8 mouse cellular contexts compared by ENCODE assay signal in genomic region chr6:116192809-116193311, GRCm38 (mm10). TPM values are rescaled to one million over a fixed set of nuclear protein-coding genes. Genes with fewer than 3 reads are reported as not detected.
DNase-seq lines count a peak whose midpoint lies in the region; ATAC-seq and TF ChIP-seq lines count a peak whose summit lies in the region.

No protein-coding gene starts in this region.

- no peaks in the 10 kb centered on the region for H3K9me3 ChIP-seq in kidney, postnatal 0 days (replicated peaks; ENCODE audit: low read length)
- no peaks in the 10 kb centered on the region for H3K9me3 ChIP-seq in midbrain, embryonic 13.5 days

- H3K4me1 ChIP-seq in kidney, postnatal 0 days (replicated peaks; ENCODE audit: insufficient read depth, low read length), result peaks cover 4% of the 10 kb centered on the region; the same call in 1 of the 2 replicates
- H3K4me1 ChIP-seq in midbrain, embryonic 13.5 days (replicated peaks), result peaks cover 37% of the 10 kb centered on the region

- WGBS in kidney, postnatal 0 days, result 1% methylated on average over 40 of the region's 51 CpGs
- WGBS in midbrain, embryonic 13.5 days, result 0% methylated on average over 44 of the region's 51 CpGs

- peak; percentile 64 for ATAC-seq in erythroid progenitor cell, adult 5-6 weeks (replicated peaks; ENCODE audit: low FRiP score, poor library complexity, severe bottlenecking)
- ATAC-seq in kidney, postnatal 0 days (replicated peaks; ENCODE audit: low FRiP score, low read depth), result peak; percentile 83
- peak; percentile 95 for ATAC-seq in midbrain, embryonic 13.5 days

- peak overlapping the region; percentile 85 for H3K4me2 ChIP-seq in kidney, postnatal 0 days (ENCODE audit: low read length)
- H3K4me2 ChIP-seq in midbrain, embryonic 13.5 days (replicated peaks), result peak overlapping the region; percentile 90

- H3K4me3 ChIP-seq in kidney, postnatal 0 days (replicated peaks; ENCODE audit: low read depth, low read length), result peak overlapping the region; percentile 74
- peak overlapping the region; percentile 96 for H3K4me3 ChIP-seq in midbrain, embryonic 13.5 days (replicated peaks)

- H3K36me3 ChIP-seq in kidney, postnatal 0 days (ENCODE audit: insufficient read depth, low read length), result no peaks in the 10 kb centered on the region
- no peaks in the 10 kb centered on the region for H3K36me3 ChIP-seq in midbrain, embryonic 13.5 days

- H3K27ac ChIP-seq in kidney, postnatal 0 days, result peak overlapping the region; percentile 87
- peak overlapping the region; percentile 87 for H3K27ac ChIP-seq in midbrain, embryonic 13.5 days

- peak overlapping the region; percentile 88 for H3K9ac ChIP-seq in kidney, postnatal 0 days (ENCODE audit: low read depth, low read length)
- H3K9ac ChIP-seq in midbrain, embryonic 13.5 days (replicated peaks), result peak overlapping the region; percentile 96

- intact Hi-C loops in left cerebral cortex, postnatal 36 days (cut with DNase I), result loop anchor here (5.0 kb wide), 1 partner anchor 56 kb away; no protein-coding TSS in a partner anchor

- no peaks in the 10 kb centered on the region for H3K27me3 ChIP-seq in kidney, postnatal 0 days (ENCODE audit: insufficient read depth, low read length)
- peaks cover 4% of the 10 kb centered on the region; the same call in 1 of the 2 replicates for H3K27me3 ChIP-seq in midbrain, embryonic 13.5 days

- TF ChIP-seq CTCF in kidney, postnatal 0 days (IDR thresholded peaks at IDR 0.05; ENCODE audit: low read depth), result no peak

- DNase-seq in left cerebral cortex, postnatal 36 days (ENCODE audit: low spot score in 2 of 2), result peak; percentile 10 to 22
- DNase-seq in left cerebral cortex, adult 11 months (ENCODE audit: low spot score), result no peak
- peak; percentile 14 for DNase-seq in WW6 (ENCODE audit: low read depth, low spot score)
- DNase-seq in kidney, postnatal 0 days (ENCODE audit: low spot score), result peak; percentile 49
- no peak for DNase-seq in MN1 (ENCODE audit: low spot score)
- no peak for DNase-seq in thymus, postnatal 0 days (ENCODE audit: low spot score)

RNA-seq across cellular contexts. Expression of gene Tmcc1, which starts 0.4 kb away (rescaled TPM):
- total RNA-seq in left cerebral cortex, postnatal 36 days (2021), result 10 to 100 TPM; 63.0 to 76.8 TPM
- total RNA-seq in erythroid progenitor cell, adult 5-6 weeks (2015; ENCODE audit: low replicate concordance), result 10.5 and 12.6 TPM in 2 replicates
- 11.0 and 13.5 TPM in 2 replicates for total RNA-seq in erythroid progenitor cell, adult 5-6 weeks (2017; ENCODE audit: low replicate concordance)
- polyA plus RNA-seq in kidney, postnatal 0 days (2015; fragmentation: Nextera tagmentation; extraction: Ambion mirVana), result 6.9 and 7.6 TPM in 2 replicates
- 35.7 and 36.4 TPM in 2 replicates for polyA plus RNA-seq in midbrain, embryonic 13.5 days (2015; fragmentation: Nextera tagmentation; extraction: Ambion mirVana)
- 7.8 and 11.1 TPM in 2 replicates for polyA plus RNA-seq in thymus, postnatal 0 days (2015; fragmentation: Nextera tagmentation; extraction: Ambion mirVana)

RNA-seq across cellular contexts. Expression of gene Washc2, which starts 15.0 kb away (rescaled TPM):
- 100 to 1,000 TPM in 1 of 2 experiments, 10 to 100 TPM in 1; 92.1 to 106 TPM for total RNA-seq in left cerebral cortex, postnatal 36 days (2021)
- total RNA-seq in erythroid progenitor cell, adult 5-6 weeks (2015; ENCODE audit: low replicate concordance), result 12.3 and 18.4 TPM in 2 replicates
- 16.5 and 19.1 TPM in 2 replicates for total RNA-seq in erythroid progenitor cell, adult 5-6 weeks (2017; ENCODE audit: low replicate concordance)
- 40.5 and 49.2 TPM in 2 replicates for polyA plus RNA-seq in kidney, postnatal 0 days (2015; fragmentation: Nextera tagmentation; extraction: Ambion mirVana)
- polyA plus RNA-seq in midbrain, embryonic 13.5 days (2015; fragmentation: Nextera tagmentation; extraction: Ambion mirVana), result 64.4 and 67.1 TPM in 2 replicates
- 27.1 and 30.0 TPM in 2 replicates for polyA plus RNA-seq in thymus, postnatal 0 days (2015; fragmentation: Nextera tagmentation; extraction: Ambion mirVana)

Comparison
In these comparisons a context has a peak if more than half of its experiments do, and no peak if none do; other contexts are left out.
1. DNase-seq: peak in left cerebral cortex, postnatal 36 days (2 of 2), WW6 (single experiment) and kidney, postnatal 0 days (single experiment); none in left cerebral cortex, adult 11 months (single experiment), MN1 (single experiment) and thymus, postnatal 0 days (single experiment).
2. Peak in every context shown above with its lines, with median percentiles within 50 percentile points of each other: ATAC-seq.